8 mouse cellular contexts compared by ENCODE assay signal in the genomic region with DNA sequence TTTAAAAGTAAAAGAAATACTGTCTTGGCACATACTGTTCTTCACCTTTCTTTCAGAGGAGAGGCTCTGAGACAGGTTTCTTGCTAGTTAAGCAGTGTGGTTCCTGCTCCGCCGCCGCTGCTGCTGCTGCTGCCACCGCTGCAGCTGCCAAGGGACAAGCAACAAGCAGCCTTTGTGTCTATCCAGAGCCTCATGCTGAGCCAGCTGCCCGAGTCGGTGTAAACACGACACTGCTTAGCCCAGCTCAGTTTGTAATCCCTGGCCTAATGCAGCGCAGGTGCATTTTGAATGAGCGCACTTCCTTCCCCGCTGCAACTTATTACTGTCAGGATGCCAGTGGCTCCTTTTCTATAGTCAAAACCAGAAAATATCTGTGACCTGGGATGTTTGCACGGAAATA.
DNase-seq lines count a peak whose midpoint lies in the region; ATAC-seq lines count a peak whose summit lies in the region.

No protein-coding gene starts in this region.

- H3K4me1 ChIP-seq in heart, embryonic 11.5 days (ENCODE audit: control insufficient read depth, insufficient read depth, low read length) = 0 out of 2 replicates have a peak, but pooled peaks cover 3% of the 10 kb centered on the region
- H3K4me1 ChIP-seq in limb, embryonic 11.5 days (ENCODE audit: control insufficient read depth, insufficient read depth, low read length) = no peaks in the 10 kb centered on the region

- ATAC-seq in heart, embryonic 11.5 days (replicated peaks; ENCODE audit: insufficient number of reproducible peaks, low FRiP score, low TSS enrichment) = no peak
- ATAC-seq in limb, embryonic 11.5 days (ENCODE audit: insufficient number of reproducible peaks, low FRiP score, low TSS enrichment, low read depth) = peak; percentile 75

- 14% methylated on average over 11 of the region's 11 CpGs for WGBS in heart, embryonic 11.5 days (ENCODE audit: insufficient replicate concordance)
- 5% methylated on average over 11 of the region's 11 CpGs for WGBS in limb, embryonic 11.5 days

- H3K36me3 ChIP-seq in heart, embryonic 11.5 days (ENCODE audit: control insufficient read depth, insufficient read depth, low read length) = no peaks in the 10 kb centered on the region
- H3K36me3 ChIP-seq in limb, embryonic 11.5 days (ENCODE audit: control insufficient read depth, insufficient read depth, low read length) = no peaks in the 10 kb centered on the region

- H3K9me3 ChIP-seq in heart, embryonic 11.5 days (replicated peaks; ENCODE audit: control insufficient read depth, low read length) = no peaks in the 10 kb centered on the region
- H3K9me3 ChIP-seq in limb, embryonic 11.5 days (ENCODE audit: control insufficient read depth, low read length) = no peaks in the 10 kb centered on the region

- H3K27ac ChIP-seq in heart, embryonic 11.5 days (ENCODE audit: low read depth, low read length) = 0 out of 2 replicates have a peak overlapping the region, but pooled peaks have one; percentile 46
- H3K27ac ChIP-seq in limb, embryonic 11.5 days (replicated peaks; ENCODE audit: low read depth, low read length) = peak overlapping the region; percentile 84

- H3K9ac ChIP-seq in heart, embryonic 11.5 days (ENCODE audit: low read depth, low read length) = 0 out of 2 replicates have a peak overlapping the region, but pooled peaks have one; percentile 10
- no peak overlapping the region for H3K9ac ChIP-seq in limb, embryonic 11.5 days (ENCODE audit: low read length)

- peak overlapping the region; percentile 38 for H3K4me2 ChIP-seq in heart, embryonic 11.5 days
- H3K4me2 ChIP-seq in limb, embryonic 11.5 days (ENCODE audit: low read depth, severe bottlenecking) = no peak overlapping the region

- DNase-seq in heart, adult 18-20 months = no peak
- peak; percentile 78 for DNase-seq in brain, adult 2 months (ENCODE audit: low read depth, low spot score)
- peak; percentile 21 for DNase-seq in gastrocnemius, postnatal 10 days
- peak; percentile 78 for DNase-seq in limb, embryonic 11.5 days (ENCODE audit: low spot score)
- DNase-seq in right cerebral cortex, postnatal 14 days = peak; percentile 43
- DNase-seq in adrenal gland, postnatal 4 days (ENCODE audit: low spot score in 2 of 2) = no peak
- no peak for DNase-seq in urinary bladder, postnatal 25 days (ENCODE audit: low spot score)

- H3K4me3 ChIP-seq in heart, embryonic 11.5 days (ENCODE audit: low read depth, low read length) = no peak overlapping the region
- H3K4me3 ChIP-seq in limb, embryonic 11.5 days (ENCODE audit: low read depth, low read length) = no peak overlapping the region

- no peaks in the 10 kb centered on the region for H3K27me3 ChIP-seq in heart, embryonic 11.5 days (ENCODE audit: control insufficient read depth, insufficient read depth, low read length)
- H3K27me3 ChIP-seq in limb, embryonic 11.5 days (ENCODE audit: control insufficient read depth, insufficient read depth, low read length) = no peaks in the 10 kb centered on the region

Comparison
In these comparisons a context has a peak if more than half of its experiments do, and no peak if none do; other contexts are left out.
1. DNase-seq: peak in brain, adult 2 months (single experiment), gastrocnemius, postnatal 10 days (single experiment), limb, embryonic 11.5 days (single experiment) and right cerebral cortex, postnatal 14 days (single experiment); none in heart, adult 18-20 months (0 of 2), adrenal gland, postnatal 4 days (0 of 2) and urinary bladder, postnatal 25 days (single experiment).